Mouse (Mus musculus) kidney, embryonic 16.5 days (tissue): ENCODE results near the gene Kri1. TPM values are rescaled to one million over a fixed set of nuclear protein-coding genes. Genes with fewer than 3 reads are reported as not detected.
"Not testable (repeated sequence)": the region's sequence is repeated elsewhere in the genome, so short reads cannot be mapped to it uniquely, and the experiment has no call there.

Experiments
- ATAC-seq: fragments of 200-750 bp; cut with Nextera tagmentation; 2 replicates; pipeline ENCODE4 v1.8.0; 2017; ENCODE audit warnings: moderate TSS enrichment; ENCODE audit not compliant: low FRiP score, low TSS enrichment
- H3K27ac ChIP-seq: fragments of 300-500 bp; sonication (generic); 2 replicates; pipeline ENCODE4 v1.5.1; 2014; ENCODE audit warnings: low read length
- H3K27me3 ChIP-seq: fragments of 300-500 bp; sonication (generic); 2 replicates; pipeline ENCODE4 v1.6.1; 2014; ENCODE audit warnings: low read length, control low read depth, mixed read lengths; ENCODE audit not compliant: insufficient read depth
- H3K36me3 ChIP-seq: fragments of 300-500 bp; sonication (generic); 2 replicates; pipeline ENCODE4 v1.6.1; 2014; ENCODE audit warnings: low read length, control low read depth, mixed read lengths; ENCODE audit not compliant: insufficient read depth
- H3K4me1 ChIP-seq: fragments of 300-500 bp; sonication (generic); 2 replicates; pipeline ENCODE4 v1.6.1; 2014; ENCODE audit warnings: low read length, control low read depth, mixed read lengths; ENCODE audit not compliant: insufficient read depth
- H3K4me2 ChIP-seq: fragments of 300-500 bp; sonication (generic); replicated peaks from 2 replicates; pipeline ENCODE4 v1.6.1; 2014; ENCODE audit warnings: low read depth, low read length
- H3K4me3 ChIP-seq: fragments of 300-500 bp; sonication (generic); 2 replicates; pipeline ENCODE4 v1.5.1; 2014; ENCODE audit warnings: mild to moderate bottlenecking, low read length
- H3K9ac ChIP-seq: fragments of 300-500 bp; sonication (generic); replicated peaks from 2 replicates; pipeline ENCODE4 v1.6.1; 2014; ENCODE audit warnings: low read length
- H3K9me3 ChIP-seq: fragments of 300-500 bp; sonication (generic); 2 replicates; pipeline ENCODE4 v1.6.1; 2016; ENCODE audit warnings: low read length, control low read depth
- WGBS: fragments of 180-500 bp; shearing (Covaris S2); extraction: QIAGEN DNeasy Blood & Tissue Kit; methylation state at CpG from one replicate; pipeline ENCODE4 v1.1.7; 2014; 5-methylcytosine and 5-hydroxymethylcytosine counted together
- polyA plus RNA-seq: library from polyadenylated mRNA; unstranded; fragments of >200 nt; fragmentation: Nextera tagmentation; extraction: Ambion mirVana; gene quantifications from 2 replicates; pipeline ENCODE4 v1.2.1, GENCODE M21; 2015

The Kri1 gene
- polyA plus RNA-seq, 1 experiment from 2014 or later, result 14.6 TPM

DNA sequence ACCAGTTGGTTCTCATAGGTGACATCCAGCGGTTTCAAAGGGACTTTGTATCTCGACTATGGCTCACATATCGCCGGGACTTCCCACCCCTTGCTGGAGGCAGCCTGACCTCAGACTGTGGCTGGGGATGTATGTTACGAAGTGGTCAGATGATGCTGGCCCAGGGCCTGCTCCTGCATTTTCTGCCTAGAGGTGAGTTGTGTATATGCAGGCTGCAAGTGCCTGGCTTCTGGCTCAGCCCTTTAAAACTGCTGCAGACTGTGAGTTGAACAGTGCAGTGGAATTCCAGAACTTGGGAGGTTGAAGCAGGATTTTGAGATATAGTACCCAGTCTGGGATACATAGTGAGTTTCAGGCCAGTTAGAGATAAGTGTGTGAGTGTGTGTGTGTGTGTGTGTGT is 20.9 kb downstream of the Kri1 start:
- no peak overlapping the region; the same call in 1 of the 2 replicates for H3K4me2 ChIP-seq
- H3K27ac ChIP-seq, result no peak overlapping the region
- H3K27me3 ChIP-seq, result no peaks in the 10 kb centered on the region
- WGBS, result 87% methylated on average over 5 of the region's 5 CpGs
- no peaks in the 10 kb centered on the region for H3K9me3 ChIP-seq
- peaks cover 38% of the 10 kb centered on the region for H3K36me3 ChIP-seq
- ATAC-seq, result no peak
- peak overlapping the region; percentile 62; the same call in 1 of the 2 replicates for H3K4me3 ChIP-seq
- 0 out of 2 replicates have a peak overlapping the region, but pooled peaks have one; percentile 2 for H3K9ac ChIP-seq
- peaks cover 22% of the 10 kb centered on the region for H3K4me1 ChIP-seq

DNA sequence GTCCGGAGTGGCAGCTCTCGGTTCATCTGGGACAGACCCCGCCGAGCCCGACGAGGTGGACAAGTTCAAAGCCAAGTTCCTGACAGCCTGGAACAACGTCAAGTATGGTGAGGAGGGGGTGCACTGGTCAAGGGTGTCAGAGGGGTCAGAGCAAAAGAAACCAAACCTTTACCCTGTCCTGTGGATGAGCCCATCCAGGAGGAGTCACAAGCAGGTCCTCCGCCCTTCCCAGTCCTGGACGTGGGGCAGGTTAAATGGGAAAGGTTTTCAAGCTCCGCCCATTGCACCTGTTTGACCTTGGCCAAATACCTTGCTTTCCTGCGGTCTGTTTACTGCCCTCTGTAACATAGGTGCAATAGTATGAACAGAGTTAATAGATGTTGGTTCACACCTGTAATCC is 22.2 kb downstream of the Kri1 start:
- Histone ChIP-seq H3K4me1 (peaks cover 22% of the 10 kb centered on the region), H3K9me3 (no peaks in the 10 kb centered on the region), H3K27ac (peak overlapping the region; percentile 37; the same call in 1 of the 2 replicates), H3K36me3 (peaks cover 26% of the 10 kb centered on the region), H3K4me3 (peak overlapping the region; percentile 62), H3K9ac (peak overlapping the region; percentile 75), H3K4me2 (peak overlapping the region; percentile 88), H3K27me3 (no peaks in the 10 kb centered on the region)
- peak; percentile 40 for ATAC-seq
- 4% methylated on average over 11 of the region's 11 CpGs for WGBS

DNA sequence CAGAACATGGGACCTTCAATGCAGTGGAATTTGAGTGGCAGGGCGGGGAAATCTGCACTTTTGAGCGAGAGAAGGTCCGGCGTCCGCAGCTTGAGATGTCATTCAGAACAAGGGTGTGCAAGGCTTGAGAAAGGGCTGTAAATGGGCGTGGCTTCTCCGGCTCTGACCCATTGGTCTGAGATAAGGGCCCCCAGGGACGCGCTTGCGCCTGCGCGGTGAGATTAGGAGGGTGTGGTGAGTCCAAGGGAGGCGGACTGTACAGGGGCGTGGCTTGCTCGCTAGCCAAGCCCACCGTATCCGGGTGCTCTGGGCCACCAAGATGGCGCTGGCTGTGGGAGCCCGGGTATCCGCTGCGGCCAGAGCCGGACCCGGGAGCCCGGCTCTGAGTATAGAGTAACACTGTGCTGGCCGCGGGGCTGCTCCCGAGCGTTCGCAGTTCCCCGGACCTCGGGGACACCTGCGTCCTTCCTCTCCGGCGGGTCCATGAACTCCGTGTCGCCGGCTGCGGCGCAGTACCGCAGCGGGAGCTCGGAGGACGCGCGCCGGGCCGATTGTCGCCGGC is 22.7 kb downstream of the Kri1 start, which contains the start of gene Atg4d:
TSS of gene Atg4d (plus strand) at position 294 of the 562 bp plus-strand sequence.
- Histone ChIP-seq H3K9me3 (no peaks in the 10 kb centered on the region), H3K27ac (peak within 1 kb of the TSS; percentile 66), H3K4me3 (peak within 1 kb of the TSS; percentile 62), H3K4me2 (peak within 1 kb of the TSS; percentile 88), H3K9ac (peak within 1 kb of the TSS; percentile 75), H3K4me1 (peaks cover 22% of the 10 kb centered on the region), H3K36me3 (peaks cover 21% of the 10 kb centered on the region), H3K27me3 (no peaks in the 10 kb centered on the region)
- 0% methylated on average over 49 of the region's 49 CpGs for WGBS
- peak; percentile 98 for ATAC-seq

DNA sequence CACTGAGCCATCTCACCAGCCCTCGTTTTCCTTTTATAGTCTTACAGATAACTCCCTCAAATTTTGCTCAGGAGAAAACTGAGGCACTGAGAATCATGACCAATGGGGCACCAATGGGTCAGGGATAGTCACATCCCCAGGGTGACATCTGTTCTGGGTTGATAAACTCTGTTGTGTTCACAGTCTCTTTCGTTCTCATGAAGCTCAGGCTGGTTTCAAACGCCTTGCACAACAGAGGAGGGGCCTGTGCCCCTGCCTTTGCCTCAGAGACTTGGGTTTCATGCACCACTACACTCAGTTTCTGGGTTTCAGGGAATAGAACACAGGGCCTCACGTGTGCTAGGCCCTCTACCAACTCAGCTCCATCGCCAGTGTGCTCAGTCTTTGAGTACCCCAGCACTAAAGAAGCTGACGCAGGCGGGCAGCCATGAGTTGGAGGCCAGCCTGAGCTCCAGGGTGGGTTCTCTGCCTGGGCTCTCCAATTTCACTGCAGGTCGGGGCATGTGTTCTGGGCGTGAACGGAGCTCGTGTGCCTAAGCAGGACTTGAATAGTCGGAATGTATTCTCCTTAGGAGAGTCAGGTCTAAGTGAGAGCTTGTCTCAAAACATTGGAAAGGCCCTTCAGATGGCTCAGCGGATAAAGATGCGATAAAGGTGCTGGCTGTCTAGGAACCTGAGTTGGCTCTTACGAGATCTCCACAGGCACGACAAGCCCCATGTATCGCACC is 23.3 kb downstream of the Kri1 start:
- peak overlapping the region; percentile 62 for H3K4me3 ChIP-seq
- peak; percentile 33 for ATAC-seq
- H3K36me3 ChIP-seq, result peaks cover 18% of the 10 kb centered on the region
- H3K9ac ChIP-seq, result peak overlapping the region; percentile 53
- 14% methylated on average over 17 of the region's 17 CpGs for WGBS
- H3K27me3 ChIP-seq, result no peaks in the 10 kb centered on the region
- H3K9me3 ChIP-seq, result no peaks in the 10 kb centered on the region
- peak overlapping the region; percentile 66 for H3K27ac ChIP-seq
- H3K4me2 ChIP-seq, result peak overlapping the region; percentile 71
- peaks cover 22% of the 10 kb centered on the region for H3K4me1 ChIP-seq

DNA sequence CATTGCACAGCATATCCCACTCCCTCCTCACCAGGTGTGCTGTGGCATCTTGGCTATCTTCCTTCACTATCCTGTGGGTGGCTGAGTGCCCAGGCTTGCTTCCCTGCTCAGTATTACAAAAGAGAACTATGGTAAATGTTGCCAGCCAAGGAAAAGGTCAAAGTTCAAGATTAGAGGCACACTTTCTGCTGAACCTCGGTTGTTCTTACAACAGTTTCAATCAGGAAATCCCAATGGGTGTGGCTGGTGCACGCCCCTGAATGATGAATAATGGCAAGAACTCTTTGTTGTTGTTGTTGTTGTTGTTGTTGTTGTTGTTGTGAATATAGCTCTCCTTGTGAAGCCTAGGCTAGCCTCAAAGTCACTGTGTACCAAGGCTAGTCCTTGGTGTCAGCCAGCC is 25.9 kb downstream of the Kri1 start:
- WGBS, result 55% methylated on average over 2 of the region's 2 CpGs
- Histone ChIP-seq H3K4me1 (peaks cover 19% of the 10 kb centered on the region), H3K27me3 (no peaks in the 10 kb centered on the region), H3K4me2 (no peak overlapping the region), H3K9ac (no peak overlapping the region), H3K27ac (no peak overlapping the region), H3K36me3 (peaks cover 2% of the 10 kb centered on the region; the same call in 1 of the 2 replicates), H3K9me3 (no peaks in the 10 kb centered on the region), H3K4me3 (no peak overlapping the region)
- no peak for ATAC-seq

DNA sequence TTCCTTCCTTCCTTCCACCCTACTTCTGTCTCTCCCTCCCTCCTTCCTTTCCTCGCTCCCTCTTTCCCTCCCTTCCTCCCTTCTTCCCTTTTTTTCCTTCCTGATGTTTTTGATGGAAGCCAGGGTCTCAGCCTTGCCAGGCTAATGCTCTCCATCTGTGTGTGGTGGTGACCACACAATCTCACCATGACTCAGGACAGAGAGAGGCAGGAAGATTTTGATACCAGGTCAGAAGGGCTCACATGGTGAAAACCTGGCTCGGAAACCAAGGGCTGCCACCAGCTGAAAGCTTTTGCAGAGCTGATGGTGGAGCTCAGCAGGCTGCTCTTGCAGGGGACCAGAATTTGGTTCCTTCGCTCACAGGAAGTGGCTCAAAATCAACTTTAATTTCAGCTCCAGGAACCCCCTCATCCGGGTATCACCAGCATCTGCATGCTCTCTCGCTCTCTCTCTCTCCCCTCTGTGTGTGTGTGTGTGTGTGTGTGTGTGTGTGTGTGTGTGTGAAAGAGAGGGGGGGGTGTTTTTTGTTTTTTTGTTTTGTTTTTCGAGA is 27.2 kb downstream of the Kri1 start:
- no peaks in the 10 kb centered on the region for H3K36me3 ChIP-seq
- no peak overlapping the region for H3K4me2 ChIP-seq
- ATAC-seq, result no peak
- H3K9me3 ChIP-seq, result no peaks in the 10 kb centered on the region
- peaks cover 7% of the 10 kb centered on the region for H3K4me1 ChIP-seq
- 82% methylated on average over 6 of the region's 6 CpGs for WGBS
- H3K9ac ChIP-seq, result no peak overlapping the region
- no peak overlapping the region for H3K27ac ChIP-seq
- no peaks in the 10 kb centered on the region for H3K27me3 ChIP-seq
- H3K4me3 ChIP-seq, result no peak overlapping the region

DNA sequence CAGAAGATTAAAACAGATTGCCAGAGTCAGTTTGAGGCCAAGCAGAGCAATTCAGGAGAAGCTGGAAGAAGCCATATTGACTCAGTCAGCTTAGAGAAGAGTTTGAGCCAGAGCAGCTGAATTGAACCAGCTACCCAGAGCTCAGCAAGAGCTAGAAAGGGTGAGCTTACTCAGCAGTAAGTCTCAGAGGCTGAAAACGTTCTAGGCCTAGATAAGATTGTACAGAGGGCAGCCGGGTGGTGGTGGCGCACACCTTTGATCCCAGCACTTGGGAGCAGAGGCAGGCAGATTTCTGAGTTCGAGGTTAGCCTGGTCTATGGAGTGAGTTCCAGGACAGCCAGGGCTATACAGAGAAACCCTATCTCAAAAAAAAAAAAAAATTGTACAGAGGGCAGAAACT is 31.4 kb downstream of the Kri1 start:
- not testable (repeated sequence) for H3K4me1 ChIP-seq, H3K4me2 ChIP-seq, H3K27ac ChIP-seq, H3K36me3 ChIP-seq, H3K9ac ChIP-seq, H3K27me3 ChIP-seq, ATAC-seq, H3K9me3 ChIP-seq, H3K4me3 ChIP-seq
- WGBS, result 84% methylated on average over 4 of the region's 4 CpGs

DNA sequence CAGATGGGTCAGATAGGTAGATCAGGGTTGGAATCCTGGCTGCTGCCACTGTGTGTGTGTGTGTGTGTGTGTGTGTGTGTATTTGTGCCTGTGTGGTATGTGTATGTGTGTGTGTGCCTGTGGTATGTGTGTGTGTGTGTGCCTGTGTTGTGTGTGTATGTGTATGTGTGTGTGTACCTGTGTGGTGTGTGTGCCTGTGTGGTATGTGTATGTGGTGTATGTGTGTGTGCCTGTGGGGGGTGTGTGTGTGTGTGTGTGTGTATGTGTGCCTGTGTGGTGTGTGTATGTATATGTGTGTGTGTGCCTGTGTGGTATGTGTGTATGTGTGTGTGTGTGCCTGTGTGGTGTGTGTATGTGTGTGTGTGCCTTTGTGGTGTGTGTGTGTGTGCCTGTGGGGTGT is 33.1 kb downstream of the Kri1 start:
- Histone ChIP-seq H3K4me3 (no peak overlapping the region), H3K9me3 (no peaks in the 10 kb centered on the region), H3K9ac (no peak overlapping the region), H3K36me3 (no peaks in the 10 kb centered on the region), H3K4me2 (no peak overlapping the region), H3K27ac (no peak overlapping the region), H3K4me1 (peaks cover 4% of the 10 kb centered on the region; the same call in 1 of the 2 replicates), H3K27me3 (peaks cover 18% of the 10 kb centered on the region)
- ATAC-seq, result no peak

DNA sequence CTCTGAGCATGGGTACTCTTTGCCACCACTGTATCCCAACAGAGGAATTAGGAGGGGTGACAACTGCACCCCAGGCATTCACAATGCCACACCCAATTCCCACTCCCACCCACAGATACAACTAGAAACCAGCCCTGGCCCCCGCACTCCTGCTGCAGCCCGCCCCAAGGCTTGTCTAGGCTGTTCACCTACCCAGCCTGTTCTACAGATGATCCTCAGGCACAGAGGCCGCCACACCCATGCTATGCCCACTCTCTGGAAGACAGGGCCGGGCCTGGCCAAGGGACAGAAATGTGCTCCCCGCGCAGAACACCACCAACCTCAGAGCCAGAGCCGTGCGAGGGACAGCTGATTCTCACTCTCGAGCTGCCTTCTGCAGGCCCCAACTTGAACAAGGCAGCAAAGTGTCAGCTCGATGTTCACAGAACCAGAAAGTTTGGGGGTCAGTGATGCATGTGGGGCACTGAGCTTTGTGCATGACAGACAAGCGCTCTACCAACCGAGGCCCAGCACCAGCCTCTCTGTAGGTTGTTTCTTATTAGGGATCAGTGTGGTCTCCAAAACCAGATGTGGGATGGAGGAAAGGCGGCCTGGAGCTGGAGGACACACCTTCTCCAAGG is 36.5 kb downstream of the Kri1 start:
- no peak overlapping the region for H3K9ac ChIP-seq
- H3K4me1 ChIP-seq, result peaks cover 11% of the 10 kb centered on the region
- 62% methylated on average over 13 of the region's 13 CpGs for WGBS
- no peak overlapping the region for H3K4me2 ChIP-seq
- H3K9me3 ChIP-seq, result no peaks in the 10 kb centered on the region
- H3K27ac ChIP-seq, result no peak overlapping the region
- H3K27me3 ChIP-seq, result peaks cover 48% of the 10 kb centered on the region
- no peak overlapping the region for H3K4me3 ChIP-seq
- ATAC-seq, result no peak
- H3K36me3 ChIP-seq, result no peaks in the 10 kb centered on the region
